Mouse (Mus musculus) layer of hippocampus, adult 8-10 months (tissue): ENCODE data around the gene Lce1l. TPM values are rescaled to one million over a fixed set of nuclear protein-coding genes. Genes with fewer than 3 reads are reported as not detected.
"Not testable (repeated sequence)": the region's sequence is repeated elsewhere in the genome, so short reads cannot be mapped to it uniquely, and the experiment has no call there.

Experiments
- DNase-seq, 2 experiments: peaks; one replicate each; pipeline ENCODE4 v3.0.0; 2022; ENCODE audit warnings: low spot score in 2 of 2
- total RNA-seq, 4 experiments: library from RNA; stranded (reverse); gene quantifications; 2 replicates each; pipeline ENCODE4 v1.2.4; 2022

The Lce1l gene
- total RNA-seq: not detected

GRCm38 (mm10) chr3:92851186-92851585 lies at the start of gene Lce1l:
TSS of gene Lce1l (minus strand) at chr3:92851286.
- no peak for DNase-seq

DNA sequence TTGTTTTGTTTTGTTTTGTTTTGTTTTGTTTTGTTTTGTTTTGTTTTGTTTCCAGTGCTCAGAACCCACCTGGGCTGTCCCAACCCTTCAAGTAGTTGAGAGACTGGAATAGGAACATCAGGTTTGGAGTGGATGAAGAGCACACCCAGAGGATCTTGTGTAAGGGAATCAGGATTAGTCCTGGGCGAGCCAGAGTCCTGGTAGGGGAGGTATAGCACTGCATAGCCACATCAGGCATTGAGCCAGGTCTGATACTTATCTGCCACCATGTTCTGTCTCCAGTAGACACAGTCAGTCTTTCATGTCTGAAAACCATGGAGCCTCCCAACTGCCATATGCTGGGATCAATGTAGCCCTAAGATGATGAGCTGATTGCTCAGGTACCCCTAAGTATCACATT lies 43.4 kb upstream of the Lce1l start:
- DNase-seq: no peak

- DNase-seq: no peak
Measured at GRCm38 (mm10) chr3:92894063-92894462, 43.0 kb upstream of the Lce1l start.

DNA sequence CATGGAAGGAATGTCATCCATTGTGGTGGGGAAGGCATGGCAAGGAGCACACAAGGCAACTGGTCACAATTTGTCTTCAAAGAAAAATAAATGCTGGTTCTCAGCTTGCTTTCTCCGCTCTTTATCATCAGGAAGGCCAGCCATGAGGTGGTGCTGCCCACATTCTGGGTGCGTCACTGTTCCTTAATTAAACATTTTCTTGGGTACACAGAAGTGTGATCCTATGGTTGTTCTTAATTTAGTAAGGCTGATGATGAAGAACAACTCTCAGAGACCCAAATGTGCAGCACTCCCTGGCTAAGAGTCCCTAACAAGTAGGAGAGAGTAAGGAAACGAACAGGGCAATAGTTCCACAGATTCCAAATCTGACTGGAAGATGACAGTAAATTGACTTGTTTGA lies 23.1 kb upstream of the Lce1l start:
- DNase-seq: no peak

GRCm38 (mm10) chr3:92870116-92870515 lies 19.0 kb upstream of the Lce1l start, which contains the start of gene 2310050C09Rik:
TSS of gene 2310050C09Rik (minus strand) at chr3:92870216.
- DNase-seq: no peak

DNA sequence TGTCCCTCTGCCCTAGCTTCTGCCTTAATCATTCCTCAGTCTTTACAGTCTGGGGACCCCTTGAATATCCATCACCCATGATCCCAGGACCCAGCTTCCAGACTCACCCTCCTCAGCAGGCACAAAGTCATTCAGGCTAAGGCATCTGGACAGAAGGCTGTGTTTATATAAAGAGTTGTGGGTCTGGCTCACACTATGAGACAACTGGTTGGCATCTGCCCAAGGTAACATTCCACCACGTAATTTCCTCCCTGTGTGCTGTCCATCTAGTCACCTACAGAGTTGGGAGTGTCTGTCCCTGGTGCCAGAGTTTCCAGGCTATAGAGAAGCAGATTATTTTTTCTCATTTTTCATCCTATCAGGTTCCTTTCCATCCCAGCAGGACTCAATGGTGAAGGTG lies 24.0 kb downstream of the Lce1l start, which contains the start of gene Kprp:
Gene Kprp, minus strand, starts transcription at position 140 of the 400 bp plus-strand sequence.
- no peak for DNase-seq

DNA sequence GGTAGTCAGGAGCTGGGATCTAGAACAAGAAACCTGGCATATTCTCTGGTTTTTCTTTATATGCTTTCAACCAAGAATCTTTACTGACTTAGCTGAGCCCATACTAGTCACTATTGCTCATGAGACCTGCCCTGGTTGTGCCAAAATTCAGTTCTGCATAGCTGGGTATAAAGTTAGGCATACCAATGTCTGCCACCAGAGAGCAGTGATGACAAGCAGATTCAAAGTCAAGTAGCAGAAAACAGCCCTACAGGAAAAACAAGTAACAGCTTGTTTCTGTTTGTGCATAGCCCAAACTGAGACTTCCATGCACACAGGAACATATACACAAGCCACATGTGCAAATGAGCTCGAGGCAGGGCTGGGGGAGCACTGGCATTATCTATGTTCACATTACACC lies 25.3 kb downstream of the Lce1l start:
- DNase-seq: no peak

- not testable (repeated sequence) for DNase-seq
Measured at GRCm38 (mm10) chr3:92816036-92816435, 35.0 kb downstream of the Lce1l start.

- no peak for DNase-seq
Measured at GRCm38 (mm10) chr3:92815581-92815980, 35.5 kb downstream of the Lce1l start.

DNA sequence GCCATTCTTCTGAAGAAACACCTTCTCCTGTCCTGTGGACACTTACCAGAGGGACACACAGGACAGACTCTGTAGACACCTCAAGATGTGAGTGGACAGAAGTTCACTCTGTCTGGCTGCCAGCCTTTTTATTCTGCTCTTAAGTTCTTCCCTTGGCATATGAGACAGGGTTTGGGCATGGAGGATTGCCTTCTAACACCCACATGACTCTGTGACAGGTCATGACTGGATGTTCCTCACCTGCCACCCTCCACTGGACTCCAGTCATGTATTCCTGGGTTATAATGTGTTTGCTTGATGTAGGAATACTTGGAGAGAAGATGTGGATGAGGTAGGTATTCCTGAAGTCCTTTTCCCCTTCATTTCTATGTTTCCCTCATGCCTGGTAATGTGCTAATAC lies 43.3 kb downstream of the Lce1l start, which contains the start of gene Lce1k:
Gene Lce1k, minus strand, starts transcription at position 101 of the 400 bp plus-strand sequence.
- no peak for DNase-seq

Other genes starting within 250 kb of the Lce1l start
- gene 2210017I01Rik, start 243.8 kb downstream of the Lce1l start, total RNA-seq: not detected
- not detected for gene Lce6a, start 229.6 kb downstream of the Lce1l start, total RNA-seq
- not detected for gene Lce1a1, start 203.0 kb downstream of the Lce1l start, total RNA-seq
- not detected for gene Lce1b, start 194.4 kb downstream of the Lce1l start, total RNA-seq
- gene Lce1a2, start 181.0 kb downstream of the Lce1l start, total RNA-seq: not detected
- gene Lce1c, start 172.0 kb downstream of the Lce1l start, total RNA-seq: not detected
- gene Lce1d, start 164.1 kb downstream of the Lce1l start, total RNA-seq: not detected
- not detected for gene Lce1e, start 142.2 kb downstream of the Lce1l start, total RNA-seq
- gene Lce1f, start 130.9 kb downstream of the Lce1l start, total RNA-seq: not detected
- not detected for gene Gm38119, start 112.2 kb downstream of the Lce1l start, total RNA-seq
- gene Lce1g, start 98.9 kb downstream of the Lce1l start, total RNA-seq: not detected
- gene Lce1h, start 86.2 kb downstream of the Lce1l start, total RNA-seq: not detected
- gene Lce1i, start 72.4 kb downstream of the Lce1l start, total RNA-seq: not detected
- gene Lce1j, start 60.8 kb downstream of the Lce1l start, total RNA-seq: not detected
- gene Lce1k, start 43.4 kb downstream of the Lce1l start, total RNA-seq: not detected
- gene Kprp, start 24.0 kb downstream of the Lce1l start, total RNA-seq: not detected
- gene 2310050C09Rik, start 18.9 kb upstream of the Lce1l start, total RNA-seq: not detected
- not detected for gene Lce3a, start 74.9 kb upstream of the Lce1l start, total RNA-seq
- not detected for gene Lce3b, start 81.7 kb upstream of the Lce1l start, total RNA-seq
- gene Lce3c, start 93.2 kb upstream of the Lce1l start, total RNA-seq: not detected
- gene Lce3d, start 106.1 kb upstream of the Lce1l start, total RNA-seq: not detected
- not detected for gene Lce3e, start 115.8 kb upstream of the Lce1l start, total RNA-seq
- gene Lce3f, start 140.9 kb upstream of the Lce1l start, total RNA-seq: not detected
- gene Crct1, start 164.4 kb upstream of the Lce1l start, total RNA-seq: not detected
- gene Lce1m, start 167.8 kb upstream of the Lce1l start, total RNA-seq: not detected
- gene Gm4858, start 217.5 kb upstream of the Lce1l start, total RNA-seq: not detected